Mouse (Mus musculus) forebrain, postnatal 0 days (tissue): ENCODE results near the gene Fndc11. TPM values are rescaled to one million over a fixed set of nuclear protein-coding genes. Genes with fewer than 3 reads are reported as not detected.
A peak's percentile ranks its signal among the peaks of the same experiment; 100 is the strongest.
"Not testable (repeated sequence)": the region's sequence is repeated elsewhere in the genome, so short reads cannot be mapped to it uniquely, and the experiment has no call there.

Source experiments
- ATAC-seq: fragments of 200-750 bp; cut with Nextera tagmentation; 2 replicates; pipeline ENCODE4 v1.8.0; 2017; ENCODE audit warnings: mild to moderate bottlenecking, moderate library complexity
- DNase-seq: peaks from one replicate; pipeline ENCODE4 v3.0.0-alpha.2; 2015
- H3K27ac ChIP-seq: fragments of 300-500 bp; sonication (generic); 2 replicates; pipeline ENCODE4 v1.5.1; 2014; ENCODE audit warnings: low read depth, mild to moderate bottlenecking, antibody characterized with exemption, low read length, moderate library complexity, mixed read lengths
- H3K27me3 ChIP-seq: fragments of 300-500 bp; sonication (generic); 2 replicates; pipeline ENCODE4 v1.6.1; 2014; ENCODE audit warnings: mild to moderate bottlenecking, low read length, mixed read lengths; ENCODE audit not compliant: insufficient read depth
- H3K36me3 ChIP-seq: fragments of 300-500 bp; sonication (generic); 2 replicates; pipeline ENCODE4 v1.6.1; 2014; ENCODE audit warnings: mild to moderate bottlenecking, moderate library complexity; ENCODE audit not compliant: insufficient read depth
- H3K4me1 ChIP-seq: fragments of 300-500 bp; sonication (generic); 2 replicates; pipeline ENCODE4 v1.6.1; 2014; ENCODE audit warnings: antibody characterized with exemption; ENCODE audit not compliant: insufficient read depth
- H3K4me2 ChIP-seq: fragments of 300-500 bp; sonication (generic); 2 replicates; pipeline ENCODE4 v1.6.1; 2014; ENCODE audit warnings: low read depth, mild to moderate bottlenecking, moderate library complexity
- H3K4me3 ChIP-seq: fragments of 300-500 bp; sonication (generic); 2 replicates; pipeline ENCODE4 v1.5.1; 2014; ENCODE audit warnings: low read depth, low read length, mixed read lengths
- H3K9ac ChIP-seq: fragments of 300-500 bp; sonication (generic); 2 replicates; pipeline ENCODE4 v1.6.1; 2014; ENCODE audit warnings: mild to moderate bottlenecking
- H3K9me3 ChIP-seq: fragments of 300-500 bp; sonication (generic); 2 replicates; pipeline ENCODE4 v1.6.1; 2016; ENCODE audit warnings: low read length
- CTCF ChIP-seq: sonication (generic); IDR thresholded peaks from 2 replicates; pipeline ENCODE4 v1.5.1; 2016; ENCODE audit warnings: antibody characterized with exemption, control low read depth, low read depth
- WGBS: fragments of 180-500 bp; shearing (Covaris S2); extraction: QIAGEN DNeasy Blood & Tissue Kit; methylation state at CpG from one replicate; pipeline ENCODE4 v1.1.7; 2014; 5-methylcytosine and 5-hydroxymethylcytosine counted together
- polyA plus RNA-seq: library from polyadenylated mRNA; unstranded; fragments of >200 nt; fragmentation: Nextera tagmentation; extraction: Ambion mirVana; gene quantifications from 2 replicates; pipeline ENCODE4 v1.2.1, GENCODE M21; 2015
- total RNA-seq: library from RNA; depleted of rRNA; stranded (reverse); fragments of >200 nt; gene quantifications from 2 replicates; pipeline ENCODE4 v1.2.3, GENCODE M21; 2014

Fndc11 gene
- total and polyA plus RNA-seq, 2 experiments from 2014 or later, result 0.18 TPM; not detected in 1

DNA sequence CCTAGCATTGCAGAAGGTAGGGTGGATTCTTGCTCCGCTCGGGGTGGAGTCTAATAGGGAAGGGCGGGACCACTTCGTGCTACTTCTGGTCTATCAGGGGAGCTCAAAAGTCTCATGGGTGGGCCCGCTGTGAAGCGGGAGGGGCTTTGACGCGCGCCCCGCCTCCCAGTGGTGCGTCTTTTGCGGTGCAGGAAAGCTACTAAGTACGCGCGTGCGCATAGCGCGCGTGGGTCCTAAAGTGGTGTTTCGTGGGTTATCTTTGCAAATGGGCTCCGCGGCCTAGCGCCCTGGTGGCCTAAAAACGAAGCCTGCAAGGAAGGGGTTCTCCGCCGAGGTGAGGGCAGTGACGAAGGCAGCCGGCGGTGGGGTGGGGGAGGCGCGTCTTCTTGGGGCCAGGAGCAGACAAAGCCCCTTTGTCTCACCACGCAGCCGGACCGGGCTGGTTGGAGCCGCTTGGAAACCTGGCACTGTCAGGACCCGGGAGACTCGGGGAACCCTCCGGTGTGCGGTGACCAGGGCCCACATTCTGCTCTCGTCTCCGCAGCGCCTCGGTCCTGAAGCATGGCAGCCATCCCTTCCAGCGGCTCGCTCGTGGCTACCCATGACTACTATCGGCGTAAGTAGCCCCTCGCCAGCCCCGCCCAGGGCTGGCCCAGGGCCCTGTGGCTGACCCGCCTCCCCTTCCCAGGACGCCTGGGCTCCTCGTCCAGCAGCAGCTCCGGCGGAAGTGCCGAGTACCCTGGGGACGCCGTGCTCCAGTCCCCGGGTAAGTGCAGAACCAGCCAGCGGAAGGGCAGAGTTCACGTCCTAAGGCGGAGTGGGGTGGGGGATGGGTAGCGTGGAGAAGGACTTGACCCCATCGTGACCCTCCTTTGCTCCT is 32.5 kb upstream of the Fndc11 start, which contains the start of gene Ppdpf:
Gene Ppdpf, plus strand, starts transcription at position 127 of the 880 bp plus-strand sequence.
- ATAC-seq, result peak; percentile 93
- peak within 1 kb of the TSS; percentile 96 for H3K27ac ChIP-seq
- peak within 1 kb of the TSS; percentile 73 for H3K4me3 ChIP-seq

DNA sequence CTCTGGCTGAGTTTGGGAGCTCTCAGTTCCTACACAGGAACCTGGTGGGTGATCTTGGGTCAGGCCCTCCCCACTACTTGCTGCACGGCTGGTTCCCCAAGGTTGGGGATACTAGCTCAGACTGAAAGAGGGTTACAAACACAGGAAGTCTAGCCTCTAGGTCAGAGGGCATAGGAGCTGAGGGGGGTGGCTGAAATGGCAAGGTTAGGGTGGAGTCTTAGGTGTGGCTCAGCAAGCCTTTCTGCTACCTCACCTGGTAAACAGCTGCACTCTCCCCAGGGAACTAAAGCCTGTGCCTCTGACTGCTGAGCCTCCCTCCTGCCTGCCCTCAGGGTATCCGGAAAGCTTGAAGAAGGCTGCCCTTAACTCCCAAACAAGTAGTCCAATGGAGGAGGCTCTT is 31.1 kb upstream of the Fndc11 start:
- H3K9ac ChIP-seq, result 0 out of 2 replicates have a peak overlapping the region, but pooled peaks have one; percentile 25
- 72% methylated on average over 2 of the region's 2 CpGs for WGBS
- H3K4me2 ChIP-seq, result peak overlapping the region; percentile 52
- peaks cover 6% of the 10 kb centered on the region for H3K4me1 ChIP-seq
- no peaks in the 10 kb centered on the region for H3K9me3 ChIP-seq
- TF ChIP-seq CTCF, result no peak
- DNase-seq (no peak), ATAC-seq (no peak)
- no peaks in the 10 kb centered on the region for H3K27me3 ChIP-seq
- H3K36me3 ChIP-seq, result 0 out of 2 replicates have a peak, but pooled peaks cover 6% of the 10 kb centered on the region
- no peak overlapping the region; the same call in 1 of the 2 replicates for H3K27ac ChIP-seq
- H3K4me3 ChIP-seq, result peak overlapping the region; percentile 73

More for the DNA sequence above, 32.5 kb upstream of the Fndc11 start, which contains the start of gene Ppdpf:
- H3K9me3 ChIP-seq, result no peaks in the 10 kb centered on the region
- DNase-seq, result peak; percentile 96
- TF ChIP-seq CTCF, result peak; percentile 60
- H3K4me1 ChIP-seq, result peaks cover 6% of the 10 kb centered on the region
- peak within 1 kb of the TSS; percentile 52 for H3K4me2 ChIP-seq
- H3K27me3 ChIP-seq, result no peaks in the 10 kb centered on the region
- H3K9ac ChIP-seq, result peak within 1 kb of the TSS; percentile 99
- H3K36me3 ChIP-seq, result 0 out of 2 replicates have a peak, but pooled peaks cover 6% of the 10 kb centered on the region
- 2% methylated on average over 63 of the region's 64 CpGs for WGBS

DNA sequence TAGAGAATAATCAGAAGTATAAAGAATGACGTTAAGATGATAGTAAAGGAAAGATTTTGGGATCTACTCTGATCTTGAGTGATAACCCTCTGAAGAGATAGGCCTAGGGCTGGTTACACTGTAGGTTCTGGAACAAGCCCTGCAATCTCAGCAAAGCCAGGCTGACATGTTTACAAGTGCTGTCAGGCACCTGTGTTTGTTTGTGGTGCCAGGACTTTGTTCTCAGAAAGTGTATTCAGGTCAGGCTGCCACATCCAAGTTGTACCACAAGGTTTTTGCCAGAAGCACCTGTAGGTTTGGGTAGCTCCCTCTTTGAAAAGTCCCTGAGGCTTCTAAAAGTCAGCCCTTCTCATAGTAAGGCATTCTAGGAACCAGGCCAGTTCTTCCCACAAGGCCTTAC is 30.5 kb upstream of the Fndc11 start:
- no peaks in the 10 kb centered on the region for H3K9me3 ChIP-seq
- no peak overlapping the region for H3K4me2 ChIP-seq
- no peak for ATAC-seq
- no peak for TF ChIP-seq CTCF
- no peak overlapping the region for H3K9ac ChIP-seq
- no peak overlapping the region for H3K27ac ChIP-seq
- 83% methylated on average over 1 of the region's 1 CpGs for WGBS
- no peaks in the 10 kb centered on the region for H3K27me3 ChIP-seq
- DNase-seq, result no peak
- peaks cover 6% of the 10 kb centered on the region for H3K4me1 ChIP-seq
- H3K36me3 ChIP-seq, result 0 out of 2 replicates have a peak, but pooled peaks cover 6% of the 10 kb centered on the region
- H3K4me3 ChIP-seq, result no peak overlapping the region

DNA sequence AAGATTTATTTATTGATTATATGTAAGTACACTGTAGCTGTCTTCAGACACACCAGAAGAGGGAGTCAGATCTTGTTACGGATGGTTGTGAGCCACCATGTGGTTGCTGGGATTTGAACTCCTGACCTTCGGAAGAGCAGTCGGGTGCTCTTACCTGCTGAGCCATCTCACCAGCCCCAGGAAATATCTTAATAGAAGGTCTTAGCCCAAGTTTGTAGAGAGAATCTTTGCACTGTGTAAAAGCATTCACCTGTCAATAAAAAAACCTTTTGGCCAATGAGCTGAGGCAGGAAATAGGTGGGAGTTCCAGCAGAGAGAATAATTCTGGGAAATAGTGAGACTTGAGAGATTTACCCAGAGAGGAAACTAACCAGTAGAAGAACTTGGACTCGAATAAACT is 28.4 kb upstream of the Fndc11 start:
- not testable (repeated sequence) for H3K4me1 ChIP-seq, H3K9ac ChIP-seq, ATAC-seq, H3K36me3 ChIP-seq, DNase-seq, H3K4me3 ChIP-seq, H3K4me2 ChIP-seq, H3K9me3 ChIP-seq, H3K27ac ChIP-seq, H3K27me3 ChIP-seq
- 69% methylated on average over 4 of the region's 4 CpGs for WGBS

- ATAC-seq, result no peak
- Histone ChIP-seq H3K36me3 (0 out of 2 replicates have a peak, but pooled peaks cover 6% of the 10 kb centered on the region), H3K9ac (no peak overlapping the region), H3K27ac (no peak overlapping the region), H3K9me3 (no peaks in the 10 kb centered on the region), H3K4me2 (no peak overlapping the region), H3K27me3 (no peaks in the 10 kb centered on the region), H3K4me3 (no peak overlapping the region), H3K4me1 (peaks cover 6% of the 10 kb centered on the region)
- 52% methylated on average over 4 of the region's 4 CpGs for WGBS
- TF ChIP-seq CTCF, result no peak
- DNase-seq, result no peak
Observed at GRCm38 (mm10) chr2:181191936-181192335, 27.9 kb upstream of the Fndc11 start.

- DNase-seq (no peak), ATAC-seq (no peak)
- Histone ChIP-seq H3K36me3 (0 out of 2 replicates have a peak, but pooled peaks cover 6% of the 10 kb centered on the region), H3K9ac (no peak overlapping the region), H3K9me3 (no peaks in the 10 kb centered on the region), H3K27ac (no peak overlapping the region), H3K27me3 (no peaks in the 10 kb centered on the region), H3K4me1 (peaks cover 6% of the 10 kb centered on the region), H3K4me2 (no peak overlapping the region), H3K4me3 (no peak overlapping the region)
- TF ChIP-seq CTCF, result no peak
- 82% methylated on average over 3 of the region's 3 CpGs for WGBS
Observed at GRCm38 (mm10) chr2:181193044-181193443, 26.8 kb upstream of the Fndc11 start.

- H3K27ac ChIP-seq, result no peak overlapping the region
- no peak overlapping the region for H3K4me2 ChIP-seq
- H3K4me3 ChIP-seq, result no peak overlapping the region
- ATAC-seq (no peak), DNase-seq (no peak)
- H3K9me3 ChIP-seq, result no peaks in the 10 kb centered on the region
- no peaks in the 10 kb centered on the region for H3K36me3 ChIP-seq
- no peak for TF ChIP-seq CTCF
- 86% methylated on average over 4 of the region's 4 CpGs for WGBS
- H3K9ac ChIP-seq, result no peak overlapping the region
- H3K4me1 ChIP-seq, result no peaks in the 10 kb centered on the region
- H3K27me3 ChIP-seq, result no peaks in the 10 kb centered on the region
Observed at GRCm38 (mm10) chr2:181196628-181197300, 23.0 kb upstream of the Fndc11 start.
